Mouse (Mus musculus) olfactory bulb, adult 2 months (tissue): ENCODE measurements at regions not wholly inside any gene's neighbourhood (a gene's known extent, or its start where the extent isn't known, plus 50 kb on each side); places are given as distances from the start of the nearest gene placed in this dataset.

Source experiments
- CTCF ChIP-seq: fragments of 200-500 bp; IDR thresholded peaks from 2 replicates; pipeline ENCODE4 v1.5.1; 2012; ENCODE audit warnings: low read depth, mild to moderate bottlenecking, low read length, moderate library complexity; ENCODE audit not compliant: insufficient read depth
- POLR2A ChIP-seq: fragments of 200-500 bp; IDR thresholded peaks from 2 replicates; pipeline ENCODE4 v1.6.1; 2012; ENCODE audit warnings: mild to moderate bottlenecking, low read depth, low read length, moderate library complexity; ENCODE audit not compliant: insufficient read depth

GRCm38 (mm10) chr7:34570114-34571065 is 86.1 kb downstream of the Kctd15 start:
- TF ChIP-seq POLR2A (no peak), CTCF (no peak)
